9 mouse cellular contexts compared by ENCODE assay signal in the genomic region with DNA sequence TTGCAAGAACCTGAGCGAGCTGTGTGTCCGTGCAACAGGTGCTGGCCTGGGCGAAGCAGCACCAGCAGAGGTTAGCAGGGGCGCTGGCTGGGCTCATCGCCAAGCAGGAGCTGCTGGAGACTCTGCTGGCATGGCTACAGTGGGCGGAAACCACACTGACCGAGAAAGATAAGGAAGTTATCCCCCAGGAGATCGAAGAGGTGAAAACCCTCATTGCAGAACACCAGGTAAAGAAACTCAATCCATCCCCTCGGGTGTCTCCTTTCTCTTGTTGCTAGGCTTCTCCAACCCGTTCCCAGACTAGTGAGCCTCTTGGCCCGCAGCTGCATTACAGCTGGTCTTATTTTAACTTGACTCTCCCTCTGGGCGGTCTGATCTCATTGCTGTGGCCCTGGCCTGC.
DNase-seq lines count a peak whose midpoint lies in the region; ATAC-seq lines count a peak whose summit lies in the region.
"Had no signal": no experiment of that assay in that cellular context is flagged by ENCODE, and none has a peak within 500 bp of the region (broad histone marks: within the 10 kb centered on the region; RNA-seq: fewer than 3 reads in every experiment).

No protein-coding gene starts in this region.

- no peak overlapping the region for H3K4me3 ChIP-seq in lung, embryonic 15.5 days

- WGBS in lung, embryonic 15.5 days = 77% methylated on average over 12 of the region's 12 CpGs

- intact Hi-C loops in gastrocnemius, postnatal 36 days (cut with DNase I) = no loop called here
- intact Hi-C loops in heart, postnatal 25 days (cut with DNase I) = no loop called here
- intact Hi-C loops in left cerebral cortex, postnatal 36 days (cut with DNase I) = loop anchor here (10.0 kb wide), 1 partner anchor 144 kb away; a partner anchor contains a TSS

- no peak for DNase-seq in lung, postnatal 25 days (ENCODE audit: low spot score)
- DNase-seq in gastrocnemius, postnatal 36 days = peak; percentile 38 to 39
- DNase-seq in heart, postnatal 25 days (ENCODE audit: low spot score) = peak; percentile 61
- DNase-seq in spleen, postnatal 4 days (ENCODE audit: low spot score in 2 of 2) = peak; percentile 66 to 75
- no peak for DNase-seq in left cerebral cortex, postnatal 36 days (ENCODE audit: low spot score in 2 of 2)
- DNase-seq in frontal cortex, postnatal 36 days (ENCODE audit: low spot score in 2 of 2) = no peak
- DNase-seq: embryo, embryonic 11 days; midbrain, embryonic 14.5 days had no signal

- H3K27ac ChIP-seq in lung, embryonic 15.5 days = 0 out of 2 replicates have a peak overlapping the region, but pooled peaks have one; percentile 20

- H3K9ac ChIP-seq in lung, embryonic 15.5 days = no peak overlapping the region

- no peaks in the 10 kb centered on the region for H3K27me3 ChIP-seq in lung, embryonic 15.5 days

- H3K4me1 ChIP-seq in lung, embryonic 15.5 days = peaks cover 14% of the 10 kb centered on the region

- no peak overlapping the region for H3K4me2 ChIP-seq in lung, embryonic 15.5 days

- H3K36me3 ChIP-seq in lung, embryonic 15.5 days = peaks cover 10% of the 10 kb centered on the region

- no peaks in the 10 kb centered on the region for H3K9me3 ChIP-seq in lung, embryonic 15.5 days

- ATAC-seq in lung, embryonic 15.5 days (ENCODE audit: borderline replicate concordance, extremely low read depth, low FRiP score, low TSS enrichment) = no peak

Comparison
In these comparisons a context has a peak if more than half of its experiments do, and no peak if none do; other contexts are left out.
1. DNase-seq: peak in gastrocnemius, postnatal 36 days (2 of 2), heart, postnatal 25 days (single experiment) and spleen, postnatal 4 days (2 of 2); none in lung, postnatal 25 days (single experiment), left cerebral cortex, postnatal 36 days (0 of 2) and frontal cortex, postnatal 36 days (0 of 2).